Mouse (Mus musculus) brain, embryonic 14.5 days (tissue): ENCODE data around the gene Anapc1.

Source experiments
- CTCF ChIP-seq: fragments of 200-500 bp; IDR thresholded peaks from 2 replicates; pipeline ENCODE4 v1.5.1; 2012; ENCODE audit warnings: inconsistent platforms, mild to moderate bottlenecking, moderate library complexity, borderline replicate concordance; ENCODE audit not compliant: insufficient read depth, insufficient read length; ENCODE audit errors: extremely low read depth
- POLR2A ChIP-seq: fragments of 200-500 bp; IDR thresholded peaks from 2 replicates; pipeline ENCODE4 v1.6.1; 2012; ENCODE audit warnings: mild to moderate bottlenecking, inconsistent platforms, borderline replicate concordance; ENCODE audit not compliant: poor library complexity, insufficient read depth, insufficient read length, severe bottlenecking; ENCODE audit errors: extremely low read depth

- TF ChIP-seq POLR2A = no peak
- no peak for TF ChIP-seq CTCF
Measured at GRCm38 (mm10) chr2:128582881-128583280, 104.3 kb downstream of the Anapc1 start.
